Mouse (Mus musculus) cerebellum, adult 11-12 months (tissue): ENCODE measurements around the gene Mst1r.

Experiments used
- DNase-seq: peaks from one replicate; pipeline ENCODE4 v3.0.0; 2022

Mst1r gene

DNA sequence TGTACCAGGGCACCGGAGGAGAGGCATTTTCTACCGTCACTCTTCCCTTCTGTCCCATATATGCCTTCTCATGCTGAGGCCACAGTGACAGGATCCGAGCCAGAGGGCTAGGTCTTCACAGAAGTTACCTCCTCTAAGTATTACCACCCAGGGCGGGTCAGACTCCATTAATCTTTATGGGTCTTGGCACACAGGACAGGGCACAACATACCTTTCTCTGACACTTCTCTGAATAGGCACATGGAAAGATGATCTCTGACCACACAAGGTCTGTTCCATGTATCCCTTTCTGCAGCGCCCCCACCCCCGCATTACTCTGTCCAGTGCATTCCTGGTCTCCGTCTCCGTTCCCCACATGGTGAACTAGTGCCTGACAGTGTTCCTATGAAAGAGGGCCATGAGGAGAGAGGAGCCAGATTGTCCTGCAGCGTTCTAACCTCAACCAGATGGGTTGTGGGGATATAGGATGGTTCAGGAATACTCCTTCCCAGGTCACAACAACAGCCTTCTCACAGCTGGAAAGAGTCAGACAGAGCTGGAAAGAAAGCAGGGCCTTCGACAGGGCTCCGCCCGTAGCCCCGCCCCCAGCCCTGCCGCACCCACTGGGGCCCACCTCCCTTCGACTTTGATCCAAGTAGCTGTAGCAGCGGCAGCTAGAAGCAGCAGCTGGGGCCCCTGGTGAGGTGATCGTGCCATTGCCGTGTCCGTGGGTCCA, at the start of gene Mst1r:
Gene Mst1r, plus strand, starts transcription at position 622 of the 715 bp plus-strand sequence.
- no peak for DNase-seq

DNA sequence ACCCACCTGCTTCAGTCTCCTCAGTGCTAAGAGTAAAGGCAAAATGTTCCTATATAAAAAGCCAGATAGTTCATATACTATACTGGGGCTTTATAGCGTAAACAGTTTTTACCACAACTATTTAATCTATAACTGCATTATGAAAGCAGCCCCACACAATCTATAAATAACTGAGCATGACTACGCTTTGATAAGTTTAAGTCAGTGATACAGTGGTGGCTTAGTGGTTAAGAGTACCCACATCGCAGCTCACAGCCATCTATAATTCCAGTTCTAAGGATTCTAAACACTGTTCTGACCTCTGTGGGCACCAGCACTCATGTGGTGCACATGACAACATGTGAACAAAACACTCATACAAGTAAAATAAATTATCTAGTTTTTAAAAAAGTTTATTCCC, 48.3 kb upstream of the Mst1r start:
- DNase-seq: no peak

DNA sequence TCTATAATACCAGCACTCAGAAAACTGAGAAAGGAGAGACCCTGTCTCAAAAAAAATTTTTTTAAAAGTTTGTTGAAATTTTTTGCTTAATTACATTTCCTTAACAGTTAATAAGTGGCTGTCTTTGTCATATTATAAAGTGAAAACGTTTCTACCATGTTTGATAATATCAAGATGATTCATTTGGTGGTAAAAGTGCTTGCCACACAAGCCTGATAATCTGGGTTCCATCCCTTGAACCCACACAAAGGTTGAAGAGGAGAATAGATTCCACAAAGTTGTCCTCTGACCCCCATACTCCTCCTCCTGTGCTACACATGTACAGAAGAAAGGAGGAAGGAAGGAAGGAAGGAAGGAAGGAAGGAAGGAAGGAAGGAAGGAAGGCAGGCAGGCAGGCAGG, 42.2 kb upstream of the Mst1r start:
- no peak for DNase-seq

DNA sequence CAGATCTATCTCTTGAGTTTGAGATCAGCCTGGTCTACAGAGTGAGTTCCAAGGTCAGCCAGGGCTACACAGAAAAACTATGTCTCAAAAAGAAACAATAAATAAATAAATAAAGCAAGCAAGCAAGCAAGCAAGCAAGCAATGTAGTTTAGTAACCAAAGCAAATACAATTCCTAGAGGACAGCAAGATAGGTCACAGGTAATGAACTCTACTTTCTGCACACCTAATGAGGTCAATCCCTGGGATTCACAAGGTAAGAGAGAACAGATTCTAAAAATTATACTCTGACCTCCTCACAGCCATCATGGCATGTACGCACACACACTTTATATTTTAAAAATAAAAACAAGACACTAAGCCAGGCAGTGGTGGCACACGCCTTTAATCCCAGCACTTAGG, 40.6 kb upstream of the Mst1r start:
- no peak for DNase-seq

DNA sequence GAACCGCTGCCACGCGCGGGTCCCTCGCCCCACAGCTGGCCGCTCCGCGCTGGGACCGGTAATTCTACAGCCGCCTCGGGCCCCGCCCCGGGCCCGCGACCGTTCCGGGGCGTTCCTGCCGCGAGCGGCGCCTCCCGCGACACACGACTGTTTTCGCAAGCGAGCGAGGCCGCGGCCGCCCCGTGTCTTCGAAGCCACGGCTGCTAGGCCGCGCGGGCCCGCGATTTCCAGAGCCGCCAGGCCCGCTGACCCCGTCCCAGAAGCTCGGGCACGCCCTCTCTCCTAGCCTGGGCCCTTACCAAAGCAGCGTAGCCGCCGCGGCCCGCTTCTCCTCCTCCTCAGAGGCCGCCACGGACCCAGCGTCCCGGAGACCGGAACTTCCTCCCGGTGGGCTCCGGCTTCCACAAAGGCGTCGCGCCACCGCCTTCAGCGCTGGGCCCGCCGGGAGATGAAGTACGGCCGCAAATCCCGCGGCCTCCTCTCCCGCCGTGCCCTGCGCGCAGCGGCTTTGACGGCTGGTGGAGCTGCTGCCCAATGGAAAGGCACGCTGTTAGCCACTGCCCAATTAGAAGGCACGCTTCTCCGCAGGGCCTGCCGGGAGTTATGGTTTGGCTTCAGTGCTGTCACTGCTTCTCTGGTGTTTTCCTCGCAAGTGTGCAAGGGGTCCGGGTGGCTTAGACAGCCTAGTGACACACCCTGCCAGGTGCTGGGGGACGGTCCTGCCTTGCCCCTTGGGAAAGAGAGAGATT, 34.1 kb upstream of the Mst1r start:
- peak; percentile 95 for DNase-seq

DNA sequence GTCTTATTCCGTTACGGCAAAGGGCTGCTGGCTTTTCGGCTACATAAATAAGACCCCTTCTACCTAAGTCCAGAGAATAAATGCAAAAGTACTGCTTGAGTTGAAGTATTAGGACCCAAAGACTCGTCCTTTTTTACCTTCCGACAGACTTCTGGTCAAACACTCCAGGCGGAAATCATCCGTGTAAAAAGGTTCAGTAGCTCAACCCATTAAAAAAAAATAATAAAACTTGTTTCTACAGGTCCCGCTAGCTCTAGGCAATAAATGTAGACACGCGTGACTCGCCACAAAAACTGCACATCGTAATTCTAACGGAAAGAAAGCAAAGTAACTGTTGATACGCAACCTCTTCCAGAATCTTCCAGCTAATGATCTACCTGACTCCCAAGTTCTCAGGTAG, 33.5 kb upstream of the Mst1r start, which contains the start of gene Rbm6:
Gene Rbm6, minus strand, starts transcription at position 101 of the 400 bp plus-strand sequence.
- no peak for DNase-seq

DNA sequence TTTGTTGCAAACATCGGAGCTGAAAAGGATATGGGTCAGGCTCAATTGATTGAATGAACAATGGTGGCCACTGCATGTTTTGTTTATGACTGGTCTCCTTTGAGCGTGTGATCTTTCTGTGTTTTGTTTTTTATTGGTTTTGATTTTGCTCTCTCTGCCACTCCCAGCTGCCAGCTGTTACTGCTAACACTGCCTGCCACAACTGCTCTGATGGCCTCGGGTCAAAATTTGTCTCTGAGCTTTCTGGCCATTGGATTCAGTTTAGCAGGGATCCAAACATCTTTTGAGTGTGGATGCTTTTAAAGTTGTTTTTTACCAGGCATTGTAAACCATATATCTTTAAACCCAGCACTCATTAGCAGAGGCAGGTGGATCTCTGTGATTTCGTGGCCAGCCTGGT, 26.3 kb upstream of the Mst1r start:
- DNase-seq: no peak

DNA sequence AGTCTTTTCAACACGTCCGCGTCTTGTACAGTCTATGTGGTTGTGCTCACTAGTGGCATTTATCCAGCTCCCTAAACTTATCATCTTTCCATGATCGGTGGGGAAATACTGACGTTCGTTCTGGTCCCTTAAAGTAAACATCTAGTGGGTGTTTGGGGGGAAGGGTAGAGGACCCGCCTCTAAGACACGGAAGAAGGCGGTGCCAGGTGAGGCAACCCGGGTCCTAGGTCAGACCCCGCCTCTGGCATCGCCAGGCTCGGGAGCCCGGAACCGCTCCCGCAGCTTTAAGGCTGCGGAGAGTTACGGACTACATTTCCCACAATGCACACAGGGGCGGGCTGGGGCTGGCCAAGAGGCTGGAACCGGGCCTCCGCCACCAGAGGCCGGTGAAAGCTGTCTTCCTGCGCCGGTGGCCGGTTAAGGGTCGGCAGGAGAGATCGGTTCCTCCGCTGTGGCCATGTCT, 18.8 kb upstream of the Mst1r start, which contains the start of gene Mon1a:
Gene Mon1a, plus strand, starts transcription at position 348 of the 463 bp plus-strand sequence.
- peak; percentile 94 for DNase-seq

DNA sequence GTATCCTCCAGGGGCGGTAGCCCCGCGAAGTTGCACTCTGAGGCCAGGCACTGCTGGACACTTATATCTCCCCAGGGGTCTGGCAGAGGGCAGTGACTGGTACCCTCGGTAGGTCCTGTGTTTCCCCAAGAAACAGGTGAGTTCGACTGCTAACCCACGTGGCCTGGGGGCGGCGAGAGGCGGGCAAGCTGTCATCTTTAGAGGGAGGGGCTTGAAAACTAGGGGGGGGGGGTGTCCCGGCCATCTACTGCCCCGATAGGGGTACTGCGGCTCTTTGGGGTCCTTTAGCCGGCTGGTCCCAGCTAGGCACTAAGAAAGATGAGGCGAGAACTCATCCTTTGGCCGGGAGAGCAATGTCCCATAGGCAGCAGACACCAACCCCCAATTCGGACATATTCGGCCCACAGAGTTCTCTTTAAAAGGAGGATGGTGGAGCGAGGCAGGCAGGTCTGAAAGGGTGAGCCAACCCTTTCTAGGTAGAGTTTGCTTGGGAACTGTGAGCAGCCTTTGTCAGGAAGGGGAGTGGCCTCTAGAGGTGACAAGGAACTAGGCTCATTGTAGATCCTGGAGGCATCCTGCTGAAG, 18.3 kb upstream of the Mst1r start:
- no peak for DNase-seq

DNA sequence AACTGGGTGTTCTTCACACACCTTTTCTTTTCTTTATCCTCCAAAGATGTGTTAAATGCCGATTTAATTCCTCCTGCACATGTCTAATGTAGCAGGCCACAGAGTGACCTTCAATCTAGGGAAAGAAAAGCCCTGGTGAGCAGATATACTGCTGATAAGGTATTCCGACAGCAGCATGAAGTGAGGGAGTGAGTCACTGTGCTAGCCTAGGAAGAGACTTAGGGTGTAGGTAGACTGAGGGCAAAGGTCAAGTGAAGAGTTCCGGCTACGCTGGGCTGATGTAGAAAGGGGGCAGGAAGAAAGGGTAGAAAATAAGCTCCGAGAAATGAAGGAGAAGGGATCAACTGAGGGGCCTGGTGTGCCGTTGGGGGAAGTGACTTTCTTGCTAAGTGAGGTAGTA, 16.4 kb upstream of the Mst1r start:
- DNase-seq: no peak

DNA sequence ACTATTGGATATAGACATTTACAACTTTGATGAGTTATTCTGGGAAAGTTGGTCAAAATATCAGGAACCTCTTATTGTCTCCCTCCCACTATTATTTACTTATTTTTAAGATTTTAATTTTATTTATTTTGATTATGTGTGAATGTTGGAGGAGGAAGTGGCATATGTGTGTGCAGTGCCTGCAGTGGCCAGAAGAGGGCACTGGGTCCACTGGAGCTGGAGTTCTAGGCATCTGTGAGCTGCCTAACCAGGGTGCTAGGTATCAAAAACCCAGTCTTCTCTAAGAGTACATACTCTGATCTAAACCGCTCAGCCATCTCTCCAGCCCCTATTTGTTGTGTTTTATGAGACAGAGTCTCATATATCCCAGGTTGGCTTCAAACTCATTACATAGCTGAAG, 15.7 kb upstream of the Mst1r start:
- DNase-seq: no peak

DNA sequence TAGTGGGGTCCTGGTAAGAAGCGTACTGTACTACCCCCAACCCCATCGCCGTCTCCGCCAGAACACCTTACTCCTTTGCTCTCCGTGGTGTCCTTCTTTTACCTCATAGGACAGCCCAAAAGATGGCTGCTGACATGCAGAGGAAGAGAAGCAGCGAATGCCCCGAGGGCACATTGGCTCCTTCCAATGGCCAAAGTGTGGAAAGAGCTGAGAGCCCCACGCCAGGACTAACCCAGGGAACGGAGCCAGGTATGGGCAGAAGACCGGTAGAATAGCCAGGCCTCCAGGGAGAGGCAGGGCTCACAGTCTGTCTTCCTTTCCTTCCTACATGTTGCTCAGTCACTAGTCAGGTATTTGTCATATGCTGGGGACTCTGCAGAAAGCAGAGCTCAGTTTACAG, 8.1 kb upstream of the Mst1r start:
- DNase-seq: no peak

DNA sequence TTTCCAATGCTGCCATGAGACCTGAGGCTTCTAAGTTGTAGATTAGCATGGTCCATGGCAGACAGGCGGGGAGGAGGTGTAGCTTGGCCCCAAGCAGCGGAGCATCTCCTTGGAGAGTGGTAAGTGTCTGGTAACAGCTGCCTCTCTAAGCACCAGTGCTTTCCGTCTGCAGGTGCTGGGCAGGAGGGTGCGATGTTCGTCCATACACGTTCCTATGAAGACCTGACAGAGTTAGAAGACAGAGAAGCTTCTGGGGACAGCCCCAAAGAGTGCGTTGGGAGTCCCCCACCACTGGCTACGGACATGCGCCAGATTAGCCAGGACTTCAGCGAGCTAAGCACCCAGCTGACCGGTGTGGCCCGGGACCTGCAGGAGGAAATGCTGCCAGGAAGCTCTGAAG, 6.8 kb upstream of the Mst1r start:
- no peak for DNase-seq

DNA sequence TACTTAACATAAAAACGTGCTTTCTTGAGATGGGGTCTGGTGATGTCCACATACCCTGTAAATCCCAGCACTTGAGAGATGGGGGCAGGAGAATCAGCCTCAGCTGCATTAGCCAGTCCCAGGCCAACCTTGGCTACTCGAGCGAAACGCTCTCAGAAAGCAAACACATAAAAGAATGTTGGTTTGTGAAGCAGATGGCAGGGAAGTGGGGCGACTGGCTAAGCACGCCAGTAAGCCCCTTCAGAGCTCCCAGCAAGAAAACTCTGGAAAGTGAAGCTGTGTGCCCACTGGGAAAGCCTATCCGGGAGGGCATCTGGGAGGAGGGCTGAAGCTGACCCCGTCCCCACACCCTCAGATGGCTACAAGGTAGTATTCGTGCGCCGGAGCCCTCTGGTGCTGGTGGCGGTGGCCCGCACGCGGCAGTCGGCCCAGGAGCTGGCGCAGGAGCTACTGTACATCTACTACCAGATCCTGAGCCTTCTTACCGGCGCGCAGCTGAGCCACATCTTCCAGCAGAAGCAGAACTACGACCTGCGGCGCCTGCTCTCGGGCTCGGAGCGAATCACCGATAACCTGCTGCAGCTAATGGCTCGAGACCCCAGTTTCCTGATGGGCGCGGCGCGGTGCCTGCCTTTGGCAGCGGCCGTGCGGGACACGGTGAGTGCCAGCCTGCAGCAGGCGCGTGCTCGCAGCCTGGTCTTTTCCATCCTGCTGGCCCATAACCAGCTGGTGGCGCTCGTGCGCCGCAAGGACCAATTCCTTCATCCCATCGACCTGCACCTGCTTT, 5.6 kb upstream of the Mst1r start:
- peak; percentile 94 for DNase-seq

DNA sequence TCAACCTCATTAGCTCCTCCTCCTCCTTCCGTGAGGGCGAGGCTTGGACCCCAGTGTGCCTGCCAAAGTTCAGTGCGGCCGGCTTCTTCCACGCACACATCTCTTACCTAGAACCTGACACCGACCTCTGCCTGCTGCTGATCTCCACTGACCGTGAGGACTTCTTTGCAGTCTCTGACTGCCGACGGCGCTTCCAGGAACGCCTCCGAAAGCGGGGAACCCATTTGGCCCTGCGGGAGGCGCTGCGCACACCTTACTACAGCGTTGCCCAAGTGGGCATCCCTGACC, 5.1 kb upstream of the Mst1r start:
- no peak for DNase-seq

DNA sequence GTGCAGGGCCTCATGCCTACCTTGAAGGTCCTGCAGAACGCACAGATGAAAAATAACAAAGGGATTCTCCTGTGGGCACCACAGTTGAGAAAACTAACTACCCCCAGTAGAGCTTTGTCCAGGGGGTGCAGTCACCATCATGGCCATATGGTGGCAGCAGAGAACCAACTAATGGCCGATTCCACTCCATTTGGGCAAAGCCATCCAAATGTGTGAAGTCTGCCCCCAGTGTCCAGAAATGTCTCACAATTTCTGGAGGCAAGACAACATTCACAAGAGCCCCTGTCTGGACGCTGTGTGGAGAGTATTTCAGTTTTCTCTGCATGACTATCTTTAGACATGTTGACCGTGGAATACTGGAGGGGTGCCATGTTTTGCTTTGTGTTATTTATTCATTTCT, 1.9 kb upstream of the Mst1r start:
- DNase-seq: peak; percentile 80

DNA sequence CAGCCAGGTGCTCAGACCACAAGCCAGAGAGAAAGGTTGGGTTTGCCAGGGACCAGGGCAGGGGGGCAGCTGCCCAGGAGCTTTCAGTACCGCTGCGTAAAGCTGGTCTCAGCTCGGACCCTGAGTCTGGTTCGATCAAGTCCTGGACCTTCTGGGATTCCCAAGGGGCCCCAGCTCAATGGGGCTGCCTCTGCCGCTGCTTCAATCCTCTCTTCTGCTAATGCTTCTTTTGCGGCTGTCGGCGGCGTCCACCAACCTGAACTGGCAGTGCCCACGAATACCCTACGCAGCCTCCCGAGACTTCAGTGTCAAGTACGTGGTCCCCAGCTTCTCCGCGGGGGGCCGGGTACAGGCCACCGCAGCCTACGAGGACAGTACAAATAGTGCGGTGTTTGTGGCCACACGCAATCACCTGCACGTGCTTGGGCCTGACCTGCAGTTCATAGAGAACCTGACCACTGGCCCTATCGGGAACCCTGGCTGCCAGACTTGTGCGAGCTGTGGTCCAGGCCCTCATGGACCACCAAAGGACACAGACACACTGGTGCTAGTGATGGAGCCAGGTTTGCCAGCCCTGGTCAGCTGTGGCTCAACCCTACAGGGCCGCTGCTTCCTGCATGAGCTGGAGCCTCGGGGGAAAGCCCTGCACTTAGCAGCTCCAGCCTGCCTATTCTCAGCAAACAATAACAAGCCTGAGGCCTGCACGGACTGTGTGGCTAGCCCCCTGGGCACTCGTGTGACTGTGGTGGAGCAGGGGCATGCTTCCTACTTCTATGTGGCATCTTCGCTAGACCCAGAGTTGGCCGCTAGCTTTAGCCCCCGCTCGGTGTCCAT, 511 bp downstream of the Mst1r start:
- DNase-seq: no peak

DNA sequence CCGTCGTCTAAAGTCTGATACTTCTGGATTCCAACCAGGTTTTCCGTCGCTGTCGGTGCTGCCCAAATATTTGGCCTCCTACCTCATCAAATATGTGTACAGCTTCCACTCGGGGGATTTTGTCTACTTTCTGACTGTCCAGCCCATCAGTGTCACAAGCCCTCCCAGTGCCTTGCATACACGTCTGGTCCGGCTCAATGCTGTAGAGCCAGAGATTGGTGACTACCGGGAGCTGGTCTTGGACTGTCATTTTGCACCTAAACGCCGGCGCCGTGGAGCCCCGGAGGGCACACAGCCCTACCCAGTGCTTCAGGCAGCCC, 1.1 kb downstream of the Mst1r start:
- no peak for DNase-seq

DNA sequence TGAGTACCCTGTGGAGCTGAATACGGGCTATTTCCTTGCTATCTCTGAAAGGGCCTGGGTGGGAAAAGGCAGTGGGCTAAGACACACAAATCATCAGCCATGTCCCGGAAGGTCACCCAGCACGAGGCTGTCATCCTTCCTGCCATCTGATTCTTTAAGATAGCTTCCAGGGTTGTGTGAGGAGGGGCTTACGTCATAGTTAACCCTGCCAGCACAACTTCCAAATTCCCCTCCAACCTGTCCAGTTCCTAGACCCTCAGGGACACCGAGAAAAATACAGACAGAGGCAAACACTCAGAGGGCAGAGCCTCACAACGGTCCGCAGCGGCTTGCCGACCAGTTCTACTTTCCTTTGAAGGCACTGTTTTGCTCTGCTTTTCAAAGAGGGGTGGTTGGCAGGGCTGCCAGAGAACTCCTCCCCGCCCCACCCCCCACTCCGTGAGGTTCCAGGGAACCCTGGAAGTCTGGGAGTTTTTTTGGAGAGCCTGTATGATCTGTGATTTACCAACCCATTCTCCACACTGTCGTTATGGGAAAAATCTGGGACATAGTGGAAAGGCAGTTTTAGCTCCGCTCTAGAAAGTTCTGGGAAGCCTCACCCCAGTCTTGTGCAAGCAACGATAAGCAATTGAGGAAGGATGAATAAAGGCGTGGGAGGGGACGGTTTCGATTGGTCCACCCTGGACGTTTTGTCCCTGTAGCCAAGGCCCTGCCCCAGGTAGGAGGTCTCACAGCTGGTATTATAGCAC, 1.9 kb downstream of the Mst1r start:
- DNase-seq: no peak

DNA sequence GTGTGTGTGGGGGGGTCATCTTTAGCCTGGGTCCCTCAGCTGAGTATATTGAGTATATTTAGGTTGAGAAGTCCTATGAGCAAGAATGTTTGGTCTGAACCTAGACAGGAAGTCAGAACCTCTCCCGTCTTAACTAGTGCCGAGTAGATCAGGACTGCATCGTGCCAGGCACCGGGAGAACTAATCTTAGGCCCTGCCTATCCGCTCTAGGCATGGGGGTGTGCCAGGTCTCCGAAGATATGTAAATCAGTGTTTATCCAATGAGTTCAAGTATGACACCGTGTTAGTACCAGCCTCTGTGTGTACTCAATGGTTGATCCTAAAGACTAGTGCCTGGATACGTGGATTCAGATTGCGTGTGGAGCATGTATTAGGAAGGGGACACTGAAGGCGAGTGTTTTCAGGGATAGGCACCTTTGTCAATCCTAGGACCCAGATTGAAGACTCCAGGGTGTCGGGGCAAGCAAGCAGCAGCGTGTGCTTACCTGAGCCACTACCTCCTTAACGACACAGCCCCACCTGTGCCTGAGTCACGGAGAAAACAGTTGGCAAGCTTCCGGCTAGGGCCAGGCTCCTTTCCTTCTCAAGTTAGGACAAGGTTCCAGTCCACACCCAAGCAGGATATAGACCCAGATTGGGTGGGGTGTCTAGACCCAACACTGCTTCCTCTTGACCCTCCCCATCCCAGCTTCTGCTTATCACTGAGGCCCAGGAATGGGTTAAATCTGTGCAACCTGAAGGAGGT, 3.5 kb downstream of the Mst1r start:
- DNase-seq: no peak

DNA sequence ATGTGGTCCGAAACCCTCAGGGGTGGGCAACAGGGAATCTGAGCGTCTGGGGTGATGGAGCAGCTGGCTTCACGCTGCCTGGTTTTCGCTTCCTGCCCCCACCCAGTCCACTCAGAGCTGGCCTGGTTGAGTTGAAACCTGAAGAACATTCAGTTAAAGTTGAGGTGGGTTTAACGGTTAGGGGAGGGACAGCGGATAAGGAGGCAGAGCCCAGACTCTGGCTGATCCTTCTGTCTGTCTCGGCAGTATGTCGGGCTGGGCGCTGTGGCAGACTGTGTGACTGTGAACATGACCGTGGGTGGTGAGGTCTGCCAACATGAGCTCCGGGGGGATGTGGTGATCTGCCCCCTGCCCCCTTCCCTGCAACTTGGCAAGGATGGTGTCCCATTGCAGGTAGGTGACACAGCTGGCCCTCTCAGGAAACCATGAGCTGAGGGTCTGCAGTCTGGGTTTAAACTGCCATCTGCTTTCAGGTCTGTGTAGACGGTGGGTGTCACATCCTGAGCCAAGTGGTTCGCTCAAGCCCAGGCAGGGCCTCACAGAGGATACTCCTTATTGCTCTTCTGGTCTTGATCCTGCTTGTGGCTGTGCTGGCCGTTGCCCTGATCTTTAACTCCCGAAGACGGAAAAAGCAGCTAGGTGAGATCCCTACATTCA, 8.2 kb downstream of the Mst1r start:
- no peak for DNase-seq
